Mouse (Mus musculus) kidney, adult 8-10 months (tissue): ENCODE results near the gene Cnih2.
A peak's percentile ranks its signal among the peaks of the same experiment; 100 is the strongest.
"Not testable (repeated sequence)": the region's sequence is repeated elsewhere in the genome, so short reads cannot be mapped to it uniquely, and the experiment has no call there.

ENCODE experiments used
- DNase-seq, 2 experiments: peaks; one replicate each; pipeline ENCODE4 v3.0.0; 2022

Cnih2 gene

GRCm38 (mm10) chr19:5093481-5094242 lies 4.7 kb downstream of the Cnih2 start:
- no peak for DNase-seq

GRCm38 (mm10) chr19:5092083-5092482 lies 6.2 kb downstream of the Cnih2 start:
- DNase-seq: no peak

- DNase-seq: no peak
Measured at GRCm38 (mm10) chr19:5089324-5089723, 9.0 kb downstream of the Cnih2 start.

GRCm38 (mm10) chr19:5087884-5088728 lies 10.2 kb downstream of the Cnih2 start, which contains the start of gene Yif1a:
TSS of gene Yif1a (plus strand) at chr19:5088538.
- peak; percentile 97 to 99 for DNase-seq

GRCm38 (mm10) chr19:5086533-5086932 lies 11.8 kb downstream of the Cnih2 start:
- not testable (repeated sequence) for DNase-seq

- peak; percentile 49 to 55 for DNase-seq
Measured at GRCm38 (mm10) chr19:5085145-5085863, 13.0 kb downstream of the Cnih2 start, which contains the start of gene Tmem151a. TSS of gene Tmem151a (minus strand) at chr19:5085531.

GRCm38 (mm10) chr19:5084834-5085144 lies 13.5 kb downstream of the Cnih2 start:
- DNase-seq: no peak

GRCm38 (mm10) chr19:5083961-5084833 lies 14.1 kb downstream of the Cnih2 start:
- DNase-seq: no peak

GRCm38 (mm10) chr19:5082596-5082995 lies 15.7 kb downstream of the Cnih2 start:
- no peak for DNase-seq

GRCm38 (mm10) chr19:5082005-5082404 lies 16.3 kb downstream of the Cnih2 start:
- no peak for DNase-seq

- no peak for DNase-seq
Measured at GRCm38 (mm10) chr19:5079279-5079678, 19.0 kb downstream of the Cnih2 start.

GRCm38 (mm10) chr19:5073518-5073917 lies 24.8 kb downstream of the Cnih2 start:
- no peak for DNase-seq

- DNase-seq: peak in 1 of 2 experiments; percentile 64
Measured at GRCm38 (mm10) chr19:5073028-5073427, 25.3 kb downstream of the Cnih2 start.

- no peak for DNase-seq
Measured at GRCm38 (mm10) chr19:5072389-5073019, 25.8 kb downstream of the Cnih2 start.

GRCm38 (mm10) chr19:5071545-5072369 lies 26.6 kb downstream of the Cnih2 start:
- peak; percentile 72 to 79 for DNase-seq

GRCm38 (mm10) chr19:5071077-5071476 lies 27.2 kb downstream of the Cnih2 start:
- no peak for DNase-seq

- no peak for DNase-seq
Measured at GRCm38 (mm10) chr19:5069978-5070377, 28.3 kb downstream of the Cnih2 start.

- no peak for DNase-seq
Measured at GRCm38 (mm10) chr19:5069486-5069885, 28.8 kb downstream of the Cnih2 start.

- no peak for DNase-seq
Measured at GRCm38 (mm10) chr19:5068570-5069234, 29.6 kb downstream of the Cnih2 start.
